Mouse (Mus musculus): ENCODE measurements around the gene Tspan10. TPM values are rescaled to one million over a fixed set of nuclear protein-coding genes. Genes with fewer than 3 reads are reported as not detected.

Tspan10 gene
- total RNA-seq, 4 experiments from 2014 or later = 1.2 TPM; not detected in 3

DNA sequence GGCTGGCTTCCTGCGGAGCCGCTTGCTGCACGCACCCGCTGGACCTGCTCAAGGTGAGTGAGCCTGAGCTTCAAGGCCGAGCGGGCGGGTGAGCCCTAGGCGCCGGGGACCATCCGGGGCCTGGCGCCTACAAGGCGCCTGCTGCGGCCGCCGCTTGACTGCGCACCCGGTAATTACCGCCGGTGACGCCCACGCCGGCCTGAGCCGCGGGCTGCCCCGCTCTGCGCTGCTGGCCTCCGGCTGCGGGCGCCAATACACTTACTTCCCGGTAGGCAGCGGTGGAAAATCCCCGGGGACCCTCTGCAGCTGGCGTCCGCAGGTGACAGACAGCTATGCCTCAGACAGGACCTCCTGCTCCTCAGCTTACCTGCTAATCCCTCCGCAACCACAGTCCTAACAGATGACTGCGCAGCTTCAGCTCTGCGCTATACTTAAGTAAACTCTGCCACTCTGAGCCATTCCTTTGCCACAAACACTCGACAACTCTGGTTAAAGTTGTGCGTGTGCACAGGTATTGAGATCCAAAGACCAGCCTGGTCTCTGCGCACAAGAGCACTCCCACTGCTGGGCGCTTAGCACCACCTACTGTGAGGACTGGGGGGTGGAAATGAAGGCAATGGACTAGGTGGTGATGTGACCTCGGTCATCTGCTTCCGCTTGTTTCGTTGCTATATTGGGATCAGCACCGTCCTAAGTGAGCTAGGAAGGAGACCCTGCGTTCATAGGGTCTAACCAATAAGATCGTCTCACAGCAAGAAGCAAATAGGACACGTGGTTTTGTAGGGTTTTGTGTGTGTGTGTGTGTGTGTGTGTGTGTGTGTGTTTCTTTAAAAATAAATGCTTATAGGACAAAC is 49.8 kb downstream of the Tspan10 start:
- DNase-seq (ENCODE audit: low spot score in 2 of 2) = no peak

GRCm38 (mm10) chr11:120492878-120493203 is 50.4 kb downstream of the Tspan10 start:
- DNase-seq (ENCODE audit: low spot score in 2 of 2) = no peak

- DNase-seq (ENCODE audit: low spot score in 2 of 2) = no peak
Observed at GRCm38 (mm10) chr11:120493351-120493750, 50.9 kb downstream of the Tspan10 start.

- DNase-seq (ENCODE audit: low spot score in 2 of 2) = no peak
Observed at GRCm38 (mm10) chr11:120493911-120494310, 51.5 kb downstream of the Tspan10 start.

Other genes with a start within 250 kb of the Tspan10 start
- gene Bahcc1, start 209.7 kb upstream of the Tspan10 start, total RNA-seq (2022) = 1 to 10 TPM; 3.6 to 5.8 (median 4.7) TPM
- 100 to 1,000 TPM; 131 to 185 (median 162) TPM for gene Actg1, start 94.1 kb upstream of the Tspan10 start, total RNA-seq (2022)
- under 1 TPM in 3 of 4 experiments, not detected in 1; 0.21 to 0.54 (median 0.29) TPM for gene Fscn2, start 81.1 kb upstream of the Tspan10 start, total RNA-seq (2022)
- gene Faap100, start 63.9 kb upstream of the Tspan10 start, total RNA-seq (2022) = 10 to 100 TPM; 11.5 to 13.5 (median 13.3) TPM
- gene Nploc4, start 4.9 kb upstream of the Tspan10 start, total RNA-seq (2022) = 10 to 100 TPM; 87.7 to 97.5 (median 90.6) TPM
- gene Pde6g, start 10.9 kb downstream of the Tspan10 start, total RNA-seq (2022) = 1 to 10 TPM in 2 of 4 experiments, under 1 TPM in 2; 0.70 to 1.0 (median 0.94) TPM
- 10 to 100 TPM; 20.4 to 26.4 (median 22.2) TPM for gene Oxld1, start 15.4 kb downstream of the Tspan10 start, total RNA-seq (2022)
- gene Ccdc137, start 15.5 kb downstream of the Tspan10 start, total RNA-seq (2022) = 1 to 10 TPM; 4.5 to 6.0 (median 5.1) TPM
- gene Arl16, start 25.0 kb downstream of the Tspan10 start, total RNA-seq (2022) = 1 to 10 TPM; 4.7 to 7.5 (median 6.2) TPM
- 100 to 1,000 TPM; 121 to 138 (median 132) TPM for gene Mrpl12, start 42.0 kb downstream of the Tspan10 start, total RNA-seq (2022)
- gene Slc25a10, start 49.2 kb downstream of the Tspan10 start, total RNA-seq (2022) = 1 to 10 TPM; 1.9 to 5.0 (median 3.1) TPM
- under 1 TPM in 1 of 4 experiments, not detected in 3; 0.29 TPM for gene Gcgr, start 88.1 kb downstream of the Tspan10 start, total RNA-seq (2022)
- 10 to 100 TPM; 18.6 to 20.5 (median 20.1) TPM for gene Mcrip1, start 107.1 kb downstream of the Tspan10 start, total RNA-seq (2022)
- gene Ppp1r27, start 108.5 kb downstream of the Tspan10 start, total RNA-seq (2022) = 100 to 1,000 TPM; 157 to 382 (median 178) TPM
- gene P4hb, start 130.6 kb downstream of the Tspan10 start, total RNA-seq (2022) = 100 to 1,000 TPM; 162 to 245 (median 209) TPM
- gene Arhgdia, start 139.0 kb downstream of the Tspan10 start, total RNA-seq (2022) = 10 to 100 TPM; 74.3 to 86.2 (median 80.7) TPM
- gene Alyref, start 155.7 kb downstream of the Tspan10 start, total RNA-seq (2022) = 10 to 100 TPM; 20.1 to 40.8 (median 35.8) TPM
- 10 to 100 TPM; 42.5 to 54.1 (median 49.7) TPM for gene Anapc11, start 155.8 kb downstream of the Tspan10 start, total RNA-seq (2022)
- gene Npb, start 165.8 kb downstream of the Tspan10 start, total RNA-seq (2022) = not detected
- 10 to 100 TPM; 20.0 to 26.8 (median 26.0) TPM for gene Pcyt2, start 175.3 kb downstream of the Tspan10 start, total RNA-seq (2022)
- gene Sirt7, start 182.6 kb downstream of the Tspan10 start, total RNA-seq (2022) = 1 to 10 TPM; 2.6 to 4.5 (median 3.8) TPM
- gene Mafg, start 191.0 kb downstream of the Tspan10 start, total RNA-seq (2022) = 10 to 100 TPM; 49.5 to 63.3 (median 59.3) TPM
- 1 to 10 TPM; 3.7 to 5.3 (median 4.8) TPM for gene Pycr1, start 201.1 kb downstream of the Tspan10 start, total RNA-seq (2022)
- 100 to 1,000 TPM; 112 to 153 (median 132) TPM for gene Myadml2, start 205.5 kb downstream of the Tspan10 start, total RNA-seq (2022)
- under 1 TPM in 1 of 4 experiments, not detected in 3; 0.22 TPM for gene Notum, start 218.5 kb downstream of the Tspan10 start, total RNA-seq (2022)
- gene Aspscr1, start 230.3 kb downstream of the Tspan10 start, total RNA-seq (2022) = 10 to 100 TPM; 32.2 to 39.8 (median 35.2) TPM

Data from gastrocnemius, adult 8-10 months (tissue).